Mouse (Mus musculus) forebrain, embryonic 14.5 days (tissue): ENCODE measurements around the gene Mbnl1. TPM values are rescaled to one million over a fixed set of nuclear protein-coding genes. Genes with fewer than 3 reads are reported as not detected.

ENCODE experiments used
- ATAC-seq: fragments of 200-750 bp; cut with Nextera tagmentation; 2 replicates; pipeline ENCODE4 v1.8.0; 2017; ENCODE audit warnings: mild to moderate bottlenecking, moderate library complexity
- DNase-seq: peaks from one replicate; pipeline ENCODE4 v3.0.0-alpha.2; 2015; ENCODE audit warnings: low spot score
- H3K27ac ChIP-seq: fragments of 300-500 bp; sonication (generic); 2 replicates; pipeline ENCODE4 v1.5.1; 2014; ENCODE audit warnings: low read depth, mild to moderate bottlenecking, control low read depth, low read length, moderate library complexity
- H3K27me3 ChIP-seq: fragments of 300-500 bp; sonication (generic); replicated peaks from 2 replicates; pipeline ENCODE4 v1.6.1; 2014; ENCODE audit warnings: low read length, control low read depth, mixed read lengths; ENCODE audit not compliant: control insufficient read depth, insufficient read depth
- H3K36me3 ChIP-seq: fragments of 300-500 bp; sonication (generic); 2 replicates; pipeline ENCODE4 v1.6.1; 2014; ENCODE audit warnings: low read length, control low read depth; ENCODE audit not compliant: control insufficient read depth, insufficient read depth
- H3K4me1 ChIP-seq: fragments of 300-500 bp; sonication (generic); 2 replicates; pipeline ENCODE4 v1.6.1; 2014; ENCODE audit warnings: antibody characterized with exemption, low read length, control low read depth; ENCODE audit not compliant: control insufficient read depth, insufficient read depth
- H3K4me2 ChIP-seq: fragments of 300-500 bp; sonication (generic); 2 replicates; pipeline ENCODE4 v1.6.1; 2014; ENCODE audit warnings: mild to moderate bottlenecking, control low read depth, low read length
- H3K4me3 ChIP-seq: fragments of 300-500 bp; sonication (generic); 2 replicates; pipeline ENCODE4 v1.5.1; 2014; ENCODE audit warnings: low read depth, low read length, control low read depth
- H3K9ac ChIP-seq: fragments of 300-500 bp; sonication (generic); 2 replicates; pipeline ENCODE4 v1.6.1; 2014; ENCODE audit warnings: mild to moderate bottlenecking, low read length, control low read depth, moderate library complexity
- H3K9me3 ChIP-seq: fragments of 300-500 bp; sonication (generic); replicated peaks from 2 replicates; pipeline ENCODE4 v1.6.1; 2016; ENCODE audit warnings: low read length, control low read depth, mixed read lengths; ENCODE audit not compliant: control insufficient read depth
- WGBS: fragments of 180-500 bp; shearing (Covaris S2); extraction: QIAGEN DNeasy Blood & Tissue Kit; methylation state at CpG from one replicate; pipeline ENCODE4 v1.1.7; 2014; 5-methylcytosine and 5-hydroxymethylcytosine counted together
- polyA plus RNA-seq: library from polyadenylated mRNA; unstranded; fragments of >200 nt; fragmentation: Nextera tagmentation; extraction: Ambion mirVana; gene quantifications from 2 replicates; pipeline ENCODE4 v1.2.1, GENCODE M21; 2014

The Mbnl1 gene
- polyA plus RNA-seq, 1 experiment from 2014 or later: 43.9 TPM

GRCm38 (mm10) chr3:60576366-60577046 lies 103.9 kb downstream of the Mbnl1 start:
- Histone ChIP-seq H3K27ac (no peak overlapping the region), H3K27me3 (no peaks in the 10 kb centered on the region), H3K4me2 (no peak overlapping the region), H3K4me3 (no peak overlapping the region), H3K36me3 (no peaks in the 10 kb centered on the region), H3K9ac (no peak overlapping the region), H3K4me1 (peaks cover 4% of the 10 kb centered on the region; the same call in 1 of the 2 replicates), H3K9me3 (no peaks in the 10 kb centered on the region)
- DNase-seq (no peak), ATAC-seq (no peak)
- 63% methylated on average over 9 of the region's 9 CpGs for WGBS

GRCm38 (mm10) chr3:60579880-60580279 lies 107.2 kb downstream of the Mbnl1 start:
- 98% methylated on average over 4 of the region's 4 CpGs for WGBS
- Histone ChIP-seq H3K9me3 (no peaks in the 10 kb centered on the region), H3K4me3 (no peak overlapping the region), H3K4me2 (no peak overlapping the region), H3K4me1 (peaks cover 8% of the 10 kb centered on the region; the same call in 1 of the 2 replicates), H3K9ac (no peak overlapping the region), H3K36me3 (no peaks in the 10 kb centered on the region), H3K27me3 (no peaks in the 10 kb centered on the region), H3K27ac (no peak overlapping the region)
- ATAC-seq: no peak
- no peak for DNase-seq

GRCm38 (mm10) chr3:60580699-60581098 lies 108.1 kb downstream of the Mbnl1 start:
- DNase-seq (no peak), ATAC-seq (no peak)
- H3K36me3 ChIP-seq: no peaks in the 10 kb centered on the region
- peaks cover 8% of the 10 kb centered on the region; the same call in 1 of the 2 replicates for H3K4me1 ChIP-seq
- H3K27me3 ChIP-seq: no peaks in the 10 kb centered on the region
- H3K9me3 ChIP-seq: no peaks in the 10 kb centered on the region
- H3K4me2 ChIP-seq: no peak overlapping the region
- 65% methylated on average over 5 of the region's 5 CpGs for WGBS
- no peak overlapping the region for H3K9ac ChIP-seq
- H3K4me3 ChIP-seq: no peak overlapping the region
- H3K27ac ChIP-seq: no peak overlapping the region

- no peak for ATAC-seq
These were observed 109.5 kb downstream of the Mbnl1 start for GRCm38 (mm10) chr3:60582154-60582553.

GRCm38 (mm10) chr3:60582620-60583019 lies 110.0 kb downstream of the Mbnl1 start:
- 0 out of 2 replicates have a peak, but pooled peaks cover 3% of the 10 kb centered on the region for H3K4me1 ChIP-seq
- no peaks in the 10 kb centered on the region for H3K9me3 ChIP-seq
- H3K27me3 ChIP-seq: no peaks in the 10 kb centered on the region
- H3K36me3 ChIP-seq: no peaks in the 10 kb centered on the region
- H3K4me3 ChIP-seq: no peak overlapping the region
- H3K9ac ChIP-seq: no peak overlapping the region
- no peak overlapping the region for H3K27ac ChIP-seq
- DNase-seq: no peak
- no peak for ATAC-seq
- H3K4me2 ChIP-seq: no peak overlapping the region
- WGBS: 13% methylated on average over 1 of the region's 1 CpGs

More at GRCm38 (mm10) chr3:60582154-60582553, 109.5 kb downstream of the Mbnl1 start:
- WGBS: 30% methylated on average over 3 of the region's 3 CpGs
- no peaks in the 10 kb centered on the region for H3K27me3 ChIP-seq
- H3K4me1 ChIP-seq: 0 out of 2 replicates have a peak, but pooled peaks cover 3% of the 10 kb centered on the region
- no peak overlapping the region for H3K9ac ChIP-seq
- DNase-seq: no peak
- H3K36me3 ChIP-seq: no peaks in the 10 kb centered on the region
- H3K27ac ChIP-seq: no peak overlapping the region
- no peak overlapping the region for H3K4me3 ChIP-seq
- no peak overlapping the region for H3K4me2 ChIP-seq
- H3K9me3 ChIP-seq: no peaks in the 10 kb centered on the region

- no peak overlapping the region for H3K27ac ChIP-seq
- ATAC-seq (no peak), DNase-seq (no peak)
- H3K4me1 ChIP-seq: 0 out of 2 replicates have a peak, but pooled peaks cover 3% of the 10 kb centered on the region
- H3K4me2 ChIP-seq: no peak overlapping the region
- no peak overlapping the region for H3K9ac ChIP-seq
- no peaks in the 10 kb centered on the region for H3K27me3 ChIP-seq
- no peaks in the 10 kb centered on the region for H3K9me3 ChIP-seq
- H3K36me3 ChIP-seq: no peaks in the 10 kb centered on the region
- WGBS: 92% methylated on average over 3 of the region's 3 CpGs
- no peak overlapping the region for H3K4me3 ChIP-seq
These were observed 112.1 kb downstream of the Mbnl1 start for GRCm38 (mm10) chr3:60584704-60585103.

- H3K27ac ChIP-seq: no peak overlapping the region
- WGBS: 91% methylated on average over 3 of the region's 3 CpGs
- H3K36me3 ChIP-seq: no peaks in the 10 kb centered on the region
- no peak overlapping the region for H3K4me2 ChIP-seq
- H3K9me3 ChIP-seq: no peaks in the 10 kb centered on the region
- H3K4me3 ChIP-seq: no peak overlapping the region
- H3K4me1 ChIP-seq: 0 out of 2 replicates have a peak, but pooled peaks cover 3% of the 10 kb centered on the region
- no peak for DNase-seq
- H3K27me3 ChIP-seq: no peaks in the 10 kb centered on the region
- no peak for ATAC-seq
- no peak overlapping the region for H3K9ac ChIP-seq
These were observed 113.4 kb downstream of the Mbnl1 start for GRCm38 (mm10) chr3:60586046-60586445.

GRCm38 (mm10) chr3:60587149-60587548 lies 114.5 kb downstream of the Mbnl1 start:
- no peak overlapping the region for H3K27ac ChIP-seq
- H3K9me3 ChIP-seq: no peaks in the 10 kb centered on the region
- H3K27me3 ChIP-seq: no peaks in the 10 kb centered on the region
- WGBS: 65% methylated on average over 4 of the region's 4 CpGs
- H3K4me1 ChIP-seq: 0 out of 2 replicates have a peak, but pooled peaks cover 3% of the 10 kb centered on the region
- ATAC-seq (no peak), DNase-seq (no peak)
- H3K4me3 ChIP-seq: no peak overlapping the region
- no peak overlapping the region for H3K9ac ChIP-seq
- no peaks in the 10 kb centered on the region for H3K36me3 ChIP-seq
- no peak overlapping the region for H3K4me2 ChIP-seq

GRCm38 (mm10) chr3:60589361-60589760 lies 116.7 kb downstream of the Mbnl1 start:
- no peak for DNase-seq
- no peak overlapping the region for H3K4me2 ChIP-seq
- no peaks in the 10 kb centered on the region for H3K4me1 ChIP-seq
- no peaks in the 10 kb centered on the region for H3K9me3 ChIP-seq
- ATAC-seq: no peak
- H3K27ac ChIP-seq: no peak overlapping the region
- no peak overlapping the region for H3K9ac ChIP-seq
- H3K4me3 ChIP-seq: no peak overlapping the region
- H3K36me3 ChIP-seq: no peaks in the 10 kb centered on the region
- no peaks in the 10 kb centered on the region for H3K27me3 ChIP-seq
- 85% methylated on average over 3 of the region's 3 CpGs for WGBS
